Mouse (Mus musculus) thymus, adult 2 months (tissue): ENCODE data around the gene Lrrc17.

Experiments
- CTCF ChIP-seq: fragments of 200-500 bp; IDR thresholded peaks from 2 replicates; pipeline ENCODE4 v1.5.1; 2012; ENCODE audit warnings: mild to moderate bottlenecking, control low read depth, low read length, moderate library complexity, borderline replicate concordance; ENCODE audit not compliant: control insufficient read depth, poor library complexity, insufficient read depth; ENCODE audit errors: extremely low read depth
- POLR2A ChIP-seq: fragments of 200-500 bp; IDR thresholded peaks from 2 replicates; pipeline ENCODE4 v1.6.1; 2012; ENCODE audit warnings: mild to moderate bottlenecking, low read length, control low read depth, moderate library complexity; ENCODE audit not compliant: control insufficient read depth, poor library complexity, insufficient read depth; ENCODE audit errors: extremely low read depth

DNA sequence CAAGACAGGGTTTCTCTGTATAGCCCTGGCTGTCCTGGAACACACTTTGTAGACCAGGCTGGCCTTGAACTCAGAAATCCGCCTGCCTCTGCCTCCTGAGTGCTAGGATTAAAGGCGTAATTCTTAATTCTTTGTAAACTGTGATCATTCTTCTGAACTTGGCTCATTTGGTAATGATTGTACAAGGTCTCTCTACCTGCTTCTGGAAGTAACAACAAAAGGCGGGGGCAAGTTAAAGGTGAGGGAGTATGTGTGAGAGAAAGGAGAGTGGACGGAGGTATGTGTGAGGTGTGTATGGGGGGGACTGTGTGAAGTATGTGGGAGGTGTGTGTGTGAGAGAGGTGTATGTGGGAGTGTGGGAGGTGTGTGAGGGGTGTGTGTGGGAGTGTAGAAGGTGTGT, 56.6 kb downstream of the Lrrc17 start:
- TF ChIP-seq CTCF (no peak), POLR2A (no peak)
